Comparison of ENCODE assay signal across 12 mouse cellular contexts in the genomic region with DNA sequence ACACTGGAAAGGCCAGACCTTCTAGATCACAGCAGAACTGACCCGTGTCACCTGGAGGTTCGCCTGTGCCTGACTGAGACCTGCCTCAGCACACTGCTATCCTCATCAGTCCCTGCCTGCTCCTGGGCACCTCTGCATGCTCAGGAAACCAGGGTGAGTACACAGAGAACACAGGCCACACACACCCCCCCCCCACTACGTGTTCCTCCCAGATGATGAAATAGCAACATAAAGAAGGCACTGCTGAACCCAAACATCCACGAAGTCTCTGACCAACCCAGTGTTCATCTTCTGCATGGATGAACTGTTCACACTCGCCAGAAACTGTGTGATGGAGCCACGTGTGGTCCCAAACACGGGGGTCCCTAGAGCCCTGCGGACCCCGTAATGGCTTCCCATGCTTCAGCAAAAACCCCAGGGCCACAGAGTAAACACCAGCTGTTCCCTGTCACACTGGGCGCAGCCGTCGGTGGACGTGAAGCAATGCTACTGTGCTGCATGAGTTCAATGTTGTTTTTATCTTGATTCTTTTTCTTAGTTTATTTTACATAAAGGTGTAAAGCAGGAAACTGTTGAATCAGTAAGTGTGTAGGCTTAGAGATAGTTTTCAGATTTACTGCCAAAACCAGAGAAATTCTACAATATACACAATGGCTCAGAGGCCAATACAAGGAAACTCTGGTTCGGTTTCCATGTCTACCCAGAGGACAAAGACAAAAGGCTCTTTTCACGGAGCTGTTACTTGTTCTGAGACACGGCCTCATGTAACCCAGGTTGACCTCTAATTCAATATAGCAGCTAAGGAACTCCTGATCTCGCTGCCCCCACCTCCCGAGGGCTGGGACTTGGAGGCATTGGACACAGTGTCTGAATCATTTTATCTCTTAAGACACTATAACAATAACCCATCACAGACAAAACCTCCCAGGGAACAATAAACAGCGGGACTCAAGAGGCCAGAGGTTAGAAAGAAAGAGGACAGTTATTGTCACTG. TPM values are rescaled to one million over a fixed set of nuclear protein-coding genes. Genes with fewer than 3 reads are reported as not detected.
A peak's percentile ranks its signal among the peaks of the same experiment; 100 is the strongest.
DNase-seq lines count a peak whose midpoint lies in the region; ATAC-seq and TF ChIP-seq lines count a peak whose summit lies in the region.
"Had no signal": no experiment of that assay in that cellular context is flagged by ENCODE, and none has a peak within 500 bp of the region (broad histone marks: within the 10 kb centered on the region; RNA-seq: fewer than 3 reads in every experiment).

No protein-coding gene starts in this region.

- DNase-seq in heart, postnatal 4 days = peak; percentile 22
- DNase-seq in heart, adult 8-10 months (ENCODE audit: low spot score) = no peak
- peak; percentile 59 for DNase-seq in midbrain, embryonic 10.5 days (ENCODE audit: low spot score)
- no peak for DNase-seq in midbrain, postnatal 0 days (ENCODE audit: low spot score)
- peak; percentile 56 for DNase-seq in embryo, embryonic 9.5 days (ENCODE audit: extremely low spot score)
- peak; percentile 30 for DNase-seq in neural tube, embryonic 11.5 days (ENCODE audit: low spot score)
- DNase-seq in liver, postnatal 0 days = no peak
- DNase-seq: cerebellum, adult 9-10 months; gastrocnemius, postnatal 10 days had no signal

- H3K27me3 ChIP-seq in midbrain, embryonic 10.5 days (ENCODE audit: low read depth, poor library complexity, severe bottlenecking) = peaks cover 89% of the 10 kb centered on the region
- H3K27me3 ChIP-seq in midbrain, postnatal 0 days (ENCODE audit: insufficient read depth, low read length) = no peaks in the 10 kb centered on the region
- no peaks in the 10 kb centered on the region for H3K27me3 ChIP-seq in neural tube, embryonic 11.5 days (ENCODE audit: control insufficient read depth, insufficient read depth, low read length)
- no peaks in the 10 kb centered on the region for H3K27me3 ChIP-seq in liver, postnatal 0 days (ENCODE audit: insufficient read depth, low read length)

- no peak overlapping the region for H3K9ac ChIP-seq in midbrain, postnatal 0 days (replicated peaks; ENCODE audit: low read length, poor library complexity, severe bottlenecking)
- H3K9ac ChIP-seq in neural tube, embryonic 11.5 days (ENCODE audit: low read length) = no peak overlapping the region
- no peak overlapping the region for H3K9ac ChIP-seq in liver, postnatal 0 days (replicated peaks)

- peaks cover 45% of the 10 kb centered on the region for H3K36me3 ChIP-seq in midbrain, embryonic 10.5 days
- H3K36me3 ChIP-seq in midbrain, postnatal 0 days (ENCODE audit: insufficient read depth, low read length) = peaks cover 46% of the 10 kb centered on the region
- H3K36me3 ChIP-seq in neural tube, embryonic 11.5 days (ENCODE audit: control insufficient read depth, insufficient read depth, low read length) = no peaks in the 10 kb centered on the region
- H3K36me3 ChIP-seq in liver, postnatal 0 days (replicated peaks; ENCODE audit: insufficient read depth, low read length) = peaks cover 6% of the 10 kb centered on the region; the same call in 1 of the 2 replicates

- no peak overlapping the region for H3K4me2 ChIP-seq in midbrain, postnatal 0 days (ENCODE audit: low read depth, low read length, poor library complexity, severe bottlenecking)
- H3K4me2 ChIP-seq in neural tube, embryonic 11.5 days (ENCODE audit: low read depth) = no peak overlapping the region
- no peak overlapping the region for H3K4me2 ChIP-seq in liver, postnatal 0 days (ENCODE audit: low read depth, low read length)

- H3K4me1 ChIP-seq in midbrain, embryonic 10.5 days = peaks cover 24% of the 10 kb centered on the region
- no peaks in the 10 kb centered on the region for H3K4me1 ChIP-seq in midbrain, postnatal 0 days (ENCODE audit: insufficient read depth, low read length)
- H3K4me1 ChIP-seq in neural tube, embryonic 11.5 days (ENCODE audit: control insufficient read depth, insufficient read depth, low read length) = peaks cover 5% of the 10 kb centered on the region; the same call in 1 of the 2 replicates
- no peaks in the 10 kb centered on the region; the same call in 1 of the 2 replicates for H3K4me1 ChIP-seq in liver, postnatal 0 days (ENCODE audit: insufficient read depth)
- H3K4me1 ChIP-seq: limb, embryonic 10.5 days had no signal

- 51% methylated on average over 19 of the region's 19 CpGs for WGBS in midbrain, embryonic 10.5 days
- WGBS in midbrain, postnatal 0 days = 32% methylated on average over 19 of the region's 19 CpGs
- 32% methylated on average over 19 of the region's 19 CpGs for WGBS in neural tube, embryonic 11.5 days
- WGBS in liver, postnatal 0 days (ENCODE audit: insufficient replicate concordance) = 65% methylated on average over 19 of the region's 19 CpGs

- ATAC-seq in midbrain, postnatal 0 days (ENCODE audit: low FRiP score) = no peak
- ATAC-seq in neural tube, embryonic 11.5 days (ENCODE audit: insufficient read depth, low FRiP score, low TSS enrichment) = peak; percentile 56; the same call in 1 of the 2 replicates
- ATAC-seq in erythroblast, adult 5-6 weeks (replicated peaks; ENCODE audit: low FRiP score, poor library complexity, severe bottlenecking) = no peak
- no peak for ATAC-seq in liver, postnatal 0 days
- ATAC-seq: intestine, embryonic 16.5 days had no signal

- peak overlapping the region; percentile 66 for H3K27ac ChIP-seq in midbrain, embryonic 10.5 days (replicated peaks)
- no peak overlapping the region for H3K27ac ChIP-seq in midbrain, postnatal 0 days (ENCODE audit: low read depth, low read length)
- H3K27ac ChIP-seq in neural tube, embryonic 11.5 days (ENCODE audit: low read depth, low read length) = 0 out of 2 replicates have a peak overlapping the region, but pooled peaks have one; percentile 34
- H3K27ac ChIP-seq in liver, postnatal 0 days (ENCODE audit: low read depth) = no peak overlapping the region
- H3K27ac ChIP-seq: limb, embryonic 10.5 days had no signal

- H3K9me3 ChIP-seq in midbrain, embryonic 10.5 days (replicated peaks) = no peaks in the 10 kb centered on the region
- H3K9me3 ChIP-seq in midbrain, postnatal 0 days (ENCODE audit: low read length) = no peaks in the 10 kb centered on the region
- H3K9me3 ChIP-seq in neural tube, embryonic 11.5 days (ENCODE audit: control insufficient read depth, low read length) = no peaks in the 10 kb centered on the region
- no peaks in the 10 kb centered on the region for H3K9me3 ChIP-seq in liver, postnatal 0 days (ENCODE audit: low read length)
- H3K9me3 ChIP-seq: limb, embryonic 10.5 days had no signal

- no peak for TF ChIP-seq CTCF in midbrain, postnatal 0 days (IDR thresholded peaks at IDR 0.05)
- TF ChIP-seq CTCF in liver, postnatal 0 days (IDR thresholded peaks at IDR 0.05; ENCODE audit: low read depth) = no peak

- TF ChIP-seq EP300 in liver, postnatal 0 days (IDR thresholded peaks at IDR 0.05; ENCODE audit: low read depth) = no peak

- no peak overlapping the region for H3K4me3 ChIP-seq in midbrain, embryonic 10.5 days
- H3K4me3 ChIP-seq in midbrain, postnatal 0 days (ENCODE audit: low read depth, low read length) = no peak overlapping the region
- H3K4me3 ChIP-seq in neural tube, embryonic 11.5 days (ENCODE audit: low read depth, low read length) = no peak overlapping the region
- H3K4me3 ChIP-seq in liver, postnatal 0 days (ENCODE audit: low read depth, low read length) = no peak overlapping the region
- H3K4me3 ChIP-seq: limb, embryonic 10.5 days had no signal

RNA-seq across cellular contexts. Expression of a gene that starts 43.3 kb away (rescaled TPM):
- 10 to 100 TPM; 68.9 to 76.9 TPM for total RNA-seq in heart, postnatal 4 days (2021)
- total RNA-seq in heart, adult 8-10 months (2022) = 10 to 100 TPM; 53.7 to 64.8 (median 60.5) TPM
- 46.5 and 50.8 TPM in 2 replicates for polyA plus RNA-seq in midbrain, embryonic 10.5 days (2016; fragmentation: Nextera tagmentation; extraction: Ambion mirVana)
- 112 and 124 TPM in 2 replicates for total RNA-seq in midbrain, postnatal 0 days (2014; rRNA removed)
- polyA plus RNA-seq in midbrain, postnatal 0 days (2015; fragmentation: Nextera tagmentation; extraction: Ambion mirVana) = 148 and 158 TPM in 2 replicates
- 56.8 and 61.8 TPM in 2 replicates for polyA plus RNA-seq in neural tube, embryonic 11.5 days (2014; fragmentation: Nextera tagmentation; extraction: Ambion mirVana)
- total RNA-seq in erythroblast, adult 5-6 weeks (2015; ENCODE audit: low replicate concordance) = 27.1 and 37.8 TPM in 2 replicates
- 26.2 and 29.1 TPM in 2 replicates for total RNA-seq in erythroblast, adult 5-6 weeks (2017; ENCODE audit: low replicate concordance)
- 140 and 142 TPM in 2 replicates for polyA plus RNA-seq in liver, postnatal 0 days (2015; fragmentation: Nextera tagmentation; extraction: Ambion mirVana)

Comparison
In these comparisons a context has a peak if more than half of its experiments do, and no peak if none do; other contexts are left out.
1. DNase-seq: peak in heart, postnatal 4 days (single experiment), midbrain, embryonic 10.5 days (single experiment), embryo, embryonic 9.5 days (single experiment) and neural tube, embryonic 11.5 days (single experiment); none in heart, adult 8-10 months (single experiment), midbrain, postnatal 0 days (single experiment) and liver, postnatal 0 days (single experiment).
2. H3K27ac ChIP-seq: peak in midbrain, embryonic 10.5 days (single experiment) and neural tube, embryonic 11.5 days (single experiment); none in midbrain, postnatal 0 days (single experiment) and liver, postnatal 0 days (single experiment).